ENCODE assay signal across 8 mouse cellular contexts in the genomic region with DNA sequence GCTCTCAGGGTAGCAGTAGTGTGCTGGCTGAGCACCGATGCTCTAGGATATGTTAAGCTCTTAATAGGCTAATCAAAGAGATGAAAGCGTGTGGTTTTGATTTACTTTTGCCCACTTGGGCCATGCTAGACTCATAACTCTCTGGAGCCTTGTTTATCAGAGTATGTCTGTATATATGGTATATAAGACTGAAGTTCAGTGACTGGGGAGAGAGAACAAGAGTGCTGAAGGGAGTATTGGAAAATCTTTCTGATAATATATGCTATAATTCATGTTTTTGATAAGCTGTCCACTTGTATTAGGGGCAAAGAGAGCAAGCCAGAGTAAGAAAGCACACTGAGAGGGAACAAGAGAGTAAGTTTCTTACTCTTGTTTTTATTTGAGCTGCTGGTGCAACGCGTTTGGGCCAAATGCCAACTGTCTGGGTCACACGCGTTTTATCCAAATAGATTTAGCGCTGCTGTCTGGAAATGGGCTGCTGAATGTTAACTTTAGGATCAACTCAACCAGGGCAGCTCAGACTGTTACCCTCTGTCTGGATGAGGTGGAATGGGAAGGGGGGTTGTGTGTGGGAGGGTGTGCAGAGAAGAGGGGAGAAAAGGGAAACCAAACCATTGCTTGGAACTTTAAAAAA. TPM values are rescaled to one million over a fixed set of nuclear protein-coding genes. Genes with fewer than 3 reads are reported as not detected.
DNase-seq lines count a peak whose midpoint lies in the region; ATAC-seq and TF ChIP-seq lines count a peak whose summit lies in the region.

No protein-coding gene starts in this region.

- no peaks in the 10 kb centered on the region for H3K27me3 ChIP-seq in forebrain, embryonic 12.5 days
- no peaks in the 10 kb centered on the region for H3K27me3 ChIP-seq in heart, postnatal 0 days (ENCODE audit: control insufficient read depth, insufficient read depth, low read length)
- no peaks in the 10 kb centered on the region for H3K27me3 ChIP-seq in lung, embryonic 15.5 days
- no peaks in the 10 kb centered on the region for H3K27me3 ChIP-seq in neural tube, embryonic 15.5 days (replicated peaks)

- peak; percentile 60 for DNase-seq in Muller cell, postnatal 12 days (ENCODE audit: inconsistent ontology term)
- peak; percentile 23 for DNase-seq in c-Kit-positive CD71-positive TER-119-positive erythroid progenitor cells, embryonic 14.5 days (ENCODE audit: low spot score)
- peak; percentile 58 for DNase-seq in heart, postnatal 0 days (ENCODE audit: low spot score)
- DNase-seq in kidney, postnatal 14 days: peak; percentile 81

- no peaks in the 10 kb centered on the region for H3K9me3 ChIP-seq in forebrain, embryonic 12.5 days
- no peaks in the 10 kb centered on the region for H3K9me3 ChIP-seq in heart, postnatal 0 days (replicated peaks; ENCODE audit: control insufficient read depth, low read length)
- H3K9me3 ChIP-seq in lung, embryonic 15.5 days: no peaks in the 10 kb centered on the region
- no peaks in the 10 kb centered on the region for H3K9me3 ChIP-seq in neural tube, embryonic 15.5 days (replicated peaks)

- ATAC-seq in forebrain, embryonic 12.5 days (ENCODE audit: low FRiP score): peak; percentile 31; the same call in 1 of the 2 replicates
- ATAC-seq in heart, postnatal 0 days (ENCODE audit: insufficient read depth, low read depth): peak; percentile 28
- peak; percentile 65; the same call in 1 of the 2 replicates for ATAC-seq in lung, embryonic 15.5 days (ENCODE audit: borderline replicate concordance, extremely low read depth, low FRiP score, low TSS enrichment)
- ATAC-seq in neural tube, embryonic 15.5 days (ENCODE audit: low FRiP score): peak; percentile 48; the same call in 1 of the 2 replicates
- ATAC-seq in erythroid progenitor cell, adult 5-6 weeks (replicated peaks; ENCODE audit: low FRiP score, poor library complexity, severe bottlenecking): no peak

- H3K4me1 ChIP-seq in forebrain, embryonic 12.5 days: peaks cover 13% of the 10 kb centered on the region
- H3K4me1 ChIP-seq in heart, postnatal 0 days (ENCODE audit: control insufficient read depth, insufficient read depth): peaks cover 4% of the 10 kb centered on the region
- peaks cover 16% of the 10 kb centered on the region for H3K4me1 ChIP-seq in lung, embryonic 15.5 days
- H3K4me1 ChIP-seq in neural tube, embryonic 15.5 days: peaks cover 28% of the 10 kb centered on the region

- peak overlapping the region; percentile 42 for H3K4me3 ChIP-seq in forebrain, embryonic 12.5 days (replicated peaks)
- H3K4me3 ChIP-seq in heart, postnatal 0 days (ENCODE audit: low read depth, low read length): peak overlapping the region; percentile 60
- H3K4me3 ChIP-seq in lung, embryonic 15.5 days: peak overlapping the region; percentile 47
- H3K4me3 ChIP-seq in neural tube, embryonic 15.5 days (replicated peaks): peak overlapping the region; percentile 43

- H3K36me3 ChIP-seq in forebrain, embryonic 12.5 days (replicated peaks): no peaks in the 10 kb centered on the region
- H3K36me3 ChIP-seq in heart, postnatal 0 days (replicated peaks; ENCODE audit: control insufficient read depth, insufficient read depth, low read length): no peaks in the 10 kb centered on the region
- no peaks in the 10 kb centered on the region for H3K36me3 ChIP-seq in lung, embryonic 15.5 days
- H3K36me3 ChIP-seq in neural tube, embryonic 15.5 days: no peaks in the 10 kb centered on the region

- under 1% methylated on average over 7 of the region's 7 CpGs for WGBS in forebrain, embryonic 12.5 days
- 1% methylated on average over 7 of the region's 7 CpGs for WGBS in heart, postnatal 0 days
- WGBS in lung, embryonic 15.5 days: 0% methylated on average over 7 of the region's 7 CpGs
- WGBS in neural tube, embryonic 15.5 days: under 1% methylated on average over 7 of the region's 7 CpGs

- TF ChIP-seq CTCF in heart, postnatal 0 days (IDR thresholded peaks at IDR 0.05; ENCODE audit: low read depth): no peak

- peak overlapping the region; percentile 46; the same call in 1 of the 2 replicates for H3K27ac ChIP-seq in forebrain, embryonic 12.5 days
- peak overlapping the region; percentile 93 for H3K27ac ChIP-seq in heart, postnatal 0 days (ENCODE audit: low read depth)
- H3K27ac ChIP-seq in lung, embryonic 15.5 days: peak overlapping the region; percentile 92
- H3K27ac ChIP-seq in neural tube, embryonic 15.5 days (replicated peaks): peak overlapping the region; percentile 75

- H3K9ac ChIP-seq in forebrain, embryonic 12.5 days: peak overlapping the region; percentile 59
- peak overlapping the region; percentile 68 for H3K9ac ChIP-seq in heart, postnatal 0 days (replicated peaks; ENCODE audit: low read depth, low read length)
- H3K9ac ChIP-seq in lung, embryonic 15.5 days: peak overlapping the region; percentile 40
- peak overlapping the region; percentile 33 for H3K9ac ChIP-seq in neural tube, embryonic 15.5 days (replicated peaks)

- peak overlapping the region; percentile 50 for H3K4me2 ChIP-seq in forebrain, embryonic 12.5 days
- peak overlapping the region; percentile 83 for H3K4me2 ChIP-seq in heart, postnatal 0 days (ENCODE audit: low read depth, low read length)
- H3K4me2 ChIP-seq in lung, embryonic 15.5 days: peak overlapping the region; percentile 71
- peak overlapping the region; percentile 81 for H3K4me2 ChIP-seq in neural tube, embryonic 15.5 days

- TF ChIP-seq EP300 in heart, postnatal 0 days (IDR thresholded peaks at IDR 0.05; ENCODE audit: low read depth): no peak

RNA-seq across cellular contexts. Expression of a gene that starts 0.7 kb away (rescaled TPM):
- 3.1 and 4.5 TPM in 2 replicates for polyA plus RNA-seq in forebrain, embryonic 12.5 days (2016; fragmentation: Nextera tagmentation; extraction: Ambion mirVana)
- total RNA-seq in heart, postnatal 0 days (2014; rRNA removed; ENCODE audit: low replicate concordance): 20.6 and 21.8 TPM in 2 replicates
- polyA plus RNA-seq in heart, postnatal 0 days (2015; fragmentation: Nextera tagmentation; extraction: Ambion mirVana): 2.0 and 2.7 TPM in 2 replicates
- 2.9 and 3.6 TPM in 2 replicates for polyA plus RNA-seq in lung, embryonic 15.5 days (2015; fragmentation: Nextera tagmentation; extraction: Ambion mirVana)
- polyA plus RNA-seq in neural tube, embryonic 15.5 days (2015; fragmentation: Nextera tagmentation; extraction: Ambion mirVana): 0.96 and 1.1 TPM in 2 replicates
- total RNA-seq in erythroid progenitor cell, adult 5-6 weeks (2015; ENCODE audit: low replicate concordance): 1.1 and 2.9 TPM in 2 replicates
- 0.61 and 1.3 TPM in 2 replicates for total RNA-seq in erythroid progenitor cell, adult 5-6 weeks (2017; ENCODE audit: low replicate concordance)

RNA-seq across cellular contexts. Expression of a gene that starts 59.7 kb away (rescaled TPM):
- polyA plus RNA-seq in forebrain, embryonic 12.5 days (2016; fragmentation: Nextera tagmentation; extraction: Ambion mirVana): 15.8 and 15.9 TPM in 2 replicates
- total RNA-seq in heart, postnatal 0 days (2014; rRNA removed; ENCODE audit: low replicate concordance): 2.1 and 4.8 TPM in 2 replicates
- polyA plus RNA-seq in heart, postnatal 0 days (2015; fragmentation: Nextera tagmentation; extraction: Ambion mirVana): 5.4 and 5.8 TPM in 2 replicates
- 16.0 and 16.4 TPM in 2 replicates for polyA plus RNA-seq in lung, embryonic 15.5 days (2015; fragmentation: Nextera tagmentation; extraction: Ambion mirVana)
- polyA plus RNA-seq in neural tube, embryonic 15.5 days (2015; fragmentation: Nextera tagmentation; extraction: Ambion mirVana): 6.8 and 8.6 TPM in 2 replicates
- total RNA-seq in erythroid progenitor cell, adult 5-6 weeks (2015; ENCODE audit: low replicate concordance): 72.5 and 74.6 TPM in 2 replicates
- total RNA-seq in erythroid progenitor cell, adult 5-6 weeks (2017; ENCODE audit: low replicate concordance): 56.1 and 100 TPM in 2 replicates

RNA-seq across cellular contexts. Expression of a gene that starts 59.9 kb away (rescaled TPM):
- polyA plus RNA-seq in forebrain, embryonic 12.5 days (2016; fragmentation: Nextera tagmentation; extraction: Ambion mirVana): 78.3 and 85.0 TPM in 2 replicates
- total RNA-seq in heart, postnatal 0 days (2014; rRNA removed; ENCODE audit: low replicate concordance): 0.19 and 4.5 TPM in 2 replicates
- 17.3 and 18.2 TPM in 2 replicates for polyA plus RNA-seq in heart, postnatal 0 days (2015; fragmentation: Nextera tagmentation; extraction: Ambion mirVana)
- polyA plus RNA-seq in lung, embryonic 15.5 days (2015; fragmentation: Nextera tagmentation; extraction: Ambion mirVana): 72.8 and 78.6 TPM in 2 replicates
- 10.6 and 22.3 TPM in 2 replicates for polyA plus RNA-seq in neural tube, embryonic 15.5 days (2015; fragmentation: Nextera tagmentation; extraction: Ambion mirVana)
- total RNA-seq in erythroid progenitor cell, adult 5-6 weeks (2015; ENCODE audit: low replicate concordance): 128 and 134 TPM in 2 replicates
- total RNA-seq in erythroid progenitor cell, adult 5-6 weeks (2017; ENCODE audit: low replicate concordance): 324 and 373 TPM in 2 replicates

Comparison
In these comparisons a context has a peak if more than half of its experiments do, and no peak if none do; other contexts are left out.
1. DNase-seq: peak in every context shown above with its lines; median percentile 81 in kidney, postnatal 14 days; 60 in Muller cell, postnatal 12 days; 58 in heart, postnatal 0 days; 23 in c-Kit-positive CD71-positive TER-119-positive erythroid progenitor cells, embryonic 14.5 days.